Mouse (Mus musculus): ENCODE data around the gene Gtf2a1.
A peak's percentile ranks its signal among the peaks of the same experiment; 100 is the strongest.
"Not testable (repeated sequence)": the region's sequence is repeated elsewhere in the genome, so short reads cannot be mapped to it uniquely, and the experiment has no call there.

Gtf2a1 gene

DNA sequence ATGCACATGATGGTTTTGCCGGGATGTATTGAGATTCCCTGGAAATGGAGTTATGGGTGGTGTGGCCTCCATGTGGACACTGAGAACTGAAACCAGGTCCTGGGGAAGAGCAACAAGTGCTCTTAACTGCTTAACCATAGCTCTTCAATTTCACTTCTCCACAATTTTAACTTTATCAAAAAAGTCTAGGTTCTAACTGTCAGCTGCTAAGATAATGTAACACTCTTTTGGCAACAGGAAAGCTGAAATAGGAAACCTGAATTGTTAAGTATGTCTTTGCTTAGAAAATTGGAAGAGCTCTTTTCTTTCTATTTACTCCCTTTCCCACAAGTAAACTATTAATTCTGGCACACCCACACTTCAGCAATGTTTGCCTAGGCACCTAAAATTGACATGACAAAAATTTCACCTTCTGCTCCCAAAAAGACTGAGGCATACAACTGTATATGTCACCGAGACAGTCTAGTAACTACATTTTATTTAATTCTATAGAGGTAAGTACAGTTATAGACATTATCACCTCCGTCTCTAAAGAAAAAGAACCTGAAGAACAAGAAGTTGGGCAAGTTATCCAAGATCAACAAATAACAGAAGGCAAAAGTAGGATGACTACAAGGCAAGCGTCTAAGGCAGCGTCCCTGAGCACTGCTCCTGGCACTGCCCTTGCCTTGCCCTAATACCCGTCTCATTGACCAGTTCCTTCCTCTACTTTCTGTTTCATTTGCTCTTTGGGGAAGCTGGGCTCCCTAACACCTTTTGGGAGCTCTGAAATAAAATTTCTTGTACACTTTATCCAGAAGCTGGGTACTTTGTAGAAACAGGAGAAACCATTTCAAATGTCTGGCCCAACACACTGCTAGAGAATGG is 8.8 kb downstream of the Gtf2a1 start:
- peak; percentile 32 for DNase-seq (ENCODE audit: low read depth)

GRCm38 (mm10) chr12:91579665-91580064 is 10.6 kb downstream of the Gtf2a1 start:
- peak; percentile 21 for DNase-seq (ENCODE audit: low read depth)

DNA sequence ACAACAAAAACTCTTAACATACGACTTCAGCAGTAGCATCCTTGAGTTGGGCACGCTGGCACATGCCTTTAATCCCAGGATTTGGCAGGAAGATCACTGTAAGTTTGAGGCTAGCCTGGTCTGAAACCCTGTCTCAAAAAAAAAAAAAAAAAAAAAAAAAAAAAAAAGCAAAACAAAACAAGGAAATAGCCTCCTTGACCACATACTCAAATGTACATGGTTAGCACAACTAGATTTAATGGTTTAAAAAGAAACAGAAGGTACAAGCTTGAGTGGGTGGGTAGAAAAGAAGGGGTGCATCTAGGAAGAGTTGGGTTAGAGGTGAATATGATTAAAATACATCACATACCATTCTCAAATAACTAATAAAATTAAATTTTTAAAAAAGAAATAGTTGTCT is 18.6 kb downstream of the Gtf2a1 start:
- DNase-seq (ENCODE audit: low read depth): no peak

- no peak for DNase-seq (ENCODE audit: low read depth)
These were observed 21.0 kb downstream of the Gtf2a1 start for GRCm38 (mm10) chr12:91569255-91569654.

DNA sequence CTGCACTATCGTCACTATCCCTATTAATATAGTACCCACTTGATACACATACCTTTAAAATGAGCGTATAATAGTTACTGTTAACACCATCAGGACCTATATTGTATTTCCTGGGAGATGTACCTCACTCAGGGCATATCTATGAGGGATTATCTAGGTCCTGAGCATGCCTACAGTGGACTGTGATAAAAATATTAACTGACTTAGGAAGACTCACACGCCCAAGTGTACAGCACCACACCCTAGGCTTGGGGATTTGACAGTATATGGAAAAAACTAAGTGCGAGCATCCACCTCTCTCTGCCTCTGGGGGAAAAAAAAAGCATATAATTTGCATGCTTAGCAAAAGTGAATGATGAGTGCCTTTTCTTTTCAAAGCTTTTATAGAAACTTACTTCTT is 23.1 kb downstream of the Gtf2a1 start:
- no peak for DNase-seq (ENCODE audit: low read depth)

DNA sequence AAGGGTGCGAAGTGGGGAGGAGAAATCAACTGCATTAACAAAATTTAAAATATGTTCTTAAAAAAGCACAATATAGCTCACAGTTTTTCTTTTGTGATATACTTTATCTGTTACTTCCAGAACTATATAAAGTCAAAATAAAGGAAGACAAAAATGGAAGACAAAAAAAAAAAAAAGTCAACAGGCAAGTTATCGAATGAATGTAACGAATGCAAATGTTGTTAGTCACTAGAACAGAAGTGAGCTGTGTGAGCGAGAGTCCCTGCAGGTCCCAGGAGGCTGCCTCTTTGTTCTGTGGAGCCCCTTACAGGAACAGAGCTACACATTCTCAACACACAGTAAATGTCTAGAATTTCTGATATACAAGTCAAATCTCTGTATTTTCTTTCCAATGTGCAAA is 32.1 kb downstream of the Gtf2a1 start:
- DNase-seq (ENCODE audit: low read depth): not testable (repeated sequence)

DNA sequence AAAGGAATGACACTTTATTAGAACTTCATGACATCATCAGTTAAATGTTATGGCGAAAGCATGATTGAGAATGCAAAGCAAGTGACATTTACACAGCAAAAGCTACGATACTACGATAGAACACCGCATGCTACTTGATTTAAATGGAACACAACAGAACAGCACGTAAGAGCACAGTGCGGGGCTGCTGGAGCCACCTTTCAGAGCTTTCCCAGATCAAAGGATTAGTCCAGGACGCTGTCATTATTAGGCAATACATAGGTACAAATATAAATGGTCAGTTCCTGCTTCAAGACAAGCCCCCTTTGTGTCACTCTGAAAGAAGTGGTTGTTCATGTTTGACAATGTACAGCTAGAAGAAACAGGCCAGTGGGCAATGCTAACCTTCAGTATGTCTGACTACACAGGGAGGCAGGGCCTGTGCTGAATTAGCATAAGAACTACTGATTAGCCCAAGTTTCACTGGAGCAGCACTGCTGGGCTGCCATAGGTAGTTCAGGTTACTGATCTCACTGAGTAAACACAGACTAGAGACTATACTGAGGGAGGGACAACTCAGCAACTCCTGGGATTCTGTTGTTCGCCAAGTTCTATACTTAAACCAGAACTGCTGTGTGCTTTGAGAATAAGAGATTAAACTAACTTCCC is 32.8 kb downstream of the Gtf2a1 start:
- DNase-seq (ENCODE audit: low read depth): not testable (repeated sequence)

GRCm38 (mm10) chr12:91551773-91552526 is 38.3 kb downstream of the Gtf2a1 start:
- DNase-seq (ENCODE audit: low read depth): no peak

GRCm38 (mm10) chr12:91549471-91549870 is 40.8 kb downstream of the Gtf2a1 start:
- DNase-seq (ENCODE audit: low read depth): no peak

DNA sequence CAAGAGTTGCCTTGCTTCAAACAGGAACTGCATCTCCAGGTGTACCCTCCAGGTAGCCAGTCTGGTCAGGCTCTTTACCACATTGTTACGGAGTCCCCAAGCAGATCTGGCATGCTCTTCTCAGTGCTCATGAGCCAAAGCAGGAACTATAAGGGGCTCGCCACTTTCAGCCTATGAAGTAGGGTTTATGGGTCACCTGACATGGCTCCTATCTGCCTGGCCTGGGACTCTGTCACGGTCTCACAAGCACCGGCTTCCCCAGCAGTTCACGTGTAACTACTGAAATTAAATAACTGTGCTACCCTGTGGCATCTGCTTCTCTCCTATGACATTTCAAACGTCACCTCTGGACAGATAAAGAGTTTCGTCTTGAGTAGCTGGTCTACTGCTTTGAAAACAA is 50.1 kb downstream of the Gtf2a1 start:
- DNase-seq (ENCODE audit: low read depth): no peak

GRCm38 (mm10) chr12:91534514-91534913 is 55.8 kb downstream of the Gtf2a1 start:
- peak; percentile 71 for DNase-seq (ENCODE audit: low read depth)

- DNase-seq (ENCODE audit: low read depth): no peak
These were observed 66.7 kb downstream of the Gtf2a1 start for GRCm38 (mm10) chr12:91523626-91524025.

DNA sequence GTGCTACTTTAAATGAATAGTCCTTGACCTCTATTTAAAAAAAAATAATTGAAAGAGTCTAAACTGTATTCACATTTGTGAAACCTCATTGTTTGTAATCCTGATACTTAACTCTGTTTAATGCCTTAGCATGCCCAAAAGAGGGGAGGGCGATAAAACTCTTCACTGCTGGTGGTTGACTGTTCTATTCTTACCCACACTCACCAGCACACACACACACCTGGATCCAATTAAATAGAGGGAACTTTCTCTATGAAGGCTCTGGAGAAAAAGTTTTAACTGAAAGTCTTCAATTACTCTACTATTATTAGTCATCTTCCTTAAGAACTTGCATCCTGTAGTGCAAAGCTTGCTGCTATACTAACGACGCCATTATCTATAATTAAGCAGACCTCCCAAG is 72.5 kb downstream of the Gtf2a1 start:
- no peak for DNase-seq (ENCODE audit: low read depth)

DNA sequence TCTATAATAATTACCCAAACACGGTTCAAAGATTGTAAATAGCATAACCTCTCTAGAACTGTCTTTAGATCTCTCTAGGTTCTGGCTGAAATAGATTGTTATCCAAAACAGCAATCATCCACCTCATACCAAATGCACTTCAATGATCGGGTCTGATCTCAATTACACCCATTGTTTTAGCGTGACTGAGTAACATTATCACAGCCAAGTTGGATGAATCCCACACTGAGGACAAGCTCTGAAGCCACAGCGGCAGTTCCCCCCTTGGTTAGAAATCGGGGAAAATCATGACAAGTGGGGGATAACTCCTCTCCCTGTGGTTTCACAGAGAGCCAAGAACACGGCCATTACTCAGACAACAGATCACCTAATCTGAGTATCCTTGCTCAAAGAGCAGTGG is 76.3 kb downstream of the Gtf2a1 start:
- no peak for DNase-seq (ENCODE audit: low read depth)

GRCm38 (mm10) chr12:91511766-91512165 is 78.5 kb downstream of the Gtf2a1 start:
- no peak for DNase-seq (ENCODE audit: low read depth)
